Mouse (Mus musculus) layer of hippocampus, adult 2 months (tissue): Measurements from ENCODE around the gene Tbl1x. TPM values are rescaled to one million over a fixed set of nuclear protein-coding genes. Genes with fewer than 3 reads are reported as not detected.

Source experiments
- DNase-seq, 2 experiments: peaks; one replicate each; pipeline ENCODE4 v3.0.0; 2022; ENCODE audit warnings: low spot score in 2 of 2
- H3K27ac ChIP-seq: fragments of 200-600 bp; 2 replicates; pipeline ENCODE4 v1.8.1; 2022
- H3K4me3 ChIP-seq: fragments of 200-600 bp; 2 replicates; pipeline ENCODE4 v1.8.1; 2022; ENCODE audit warnings: mild to moderate bottlenecking
- CTCF ChIP-seq: fragments of 200-600 bp; conservative IDR thresholded peaks from 2 replicates; pipeline ENCODE4 v1.8.1; 2022; ENCODE audit warnings: antibody characterized with exemption, mild to moderate bottlenecking, moderate library complexity
- total RNA-seq, 2 experiments: library from RNA; stranded (reverse); gene quantifications; 2 replicates each; pipeline ENCODE4 v1.2.3; 2021

The Tbl1x gene
- total RNA-seq, 2 experiments from 2014 or later = 30.0 to 30.6 TPM

GRCm38 (mm10) chrX:77650246-77650645 is 139.4 kb downstream of the Tbl1x start:
- no peak overlapping the region for H3K4me3 ChIP-seq
- H3K27ac ChIP-seq = no peak overlapping the region
- no peak for TF ChIP-seq CTCF

DNA sequence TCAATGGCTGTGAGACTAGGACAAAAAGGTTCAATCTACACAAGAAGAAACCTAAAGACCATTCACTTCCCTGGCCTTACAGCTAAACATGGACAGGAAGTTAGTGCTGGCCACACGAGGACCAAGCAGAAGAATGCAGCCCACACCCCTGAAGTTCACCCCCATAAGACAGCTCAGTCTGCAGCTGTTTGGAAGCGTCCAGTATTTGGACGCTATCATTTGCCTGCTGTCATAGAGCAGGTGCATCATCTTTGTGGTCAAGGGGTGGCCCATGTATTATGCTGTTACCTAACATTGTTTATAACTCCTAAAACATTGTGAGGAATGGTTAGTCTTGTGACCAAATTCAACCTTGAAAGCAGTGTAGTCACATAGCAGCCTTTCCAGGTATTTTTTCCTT is 151.2 kb downstream of the Tbl1x start:
- no peak for DNase-seq
- Histone ChIP-seq H3K4me3 (no peak overlapping the region), H3K27ac (no peak overlapping the region)
- TF ChIP-seq CTCF = no peak

More at GRCm38 (mm10) chrX:77650246-77650645, 139.4 kb downstream of the Tbl1x start:
- DNase-seq = no peak

DNA sequence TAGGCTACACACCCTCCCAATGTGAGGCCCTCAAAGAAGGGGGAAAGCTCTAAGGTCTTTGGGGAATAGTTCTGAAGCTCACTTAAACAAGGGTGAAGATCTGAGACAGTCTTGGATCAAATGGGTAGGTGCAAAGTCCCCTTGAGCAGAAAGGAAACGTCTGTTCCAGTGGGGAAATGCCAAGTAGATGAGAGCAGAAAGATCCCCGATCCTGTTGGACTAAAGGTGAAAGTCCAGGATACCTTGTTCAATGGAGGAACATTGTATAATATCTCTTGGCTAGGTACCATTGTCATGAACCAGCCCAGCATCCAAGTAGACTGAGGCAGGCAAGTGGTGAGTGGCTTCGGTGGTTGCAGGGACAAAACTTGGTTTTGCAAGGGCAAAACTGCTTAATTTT is 152.5 kb downstream of the Tbl1x start:
- Histone ChIP-seq H3K4me3 (no peak overlapping the region), H3K27ac (no peak overlapping the region)
- no peak for TF ChIP-seq CTCF
- DNase-seq = no peak

- no peak overlapping the region for H3K4me3 ChIP-seq
- H3K27ac ChIP-seq = no peak overlapping the region
- no peak for DNase-seq
- TF ChIP-seq CTCF = no peak
Observed at GRCm38 (mm10) chrX:77665030-77665429, 154.2 kb downstream of the Tbl1x start.

DNA sequence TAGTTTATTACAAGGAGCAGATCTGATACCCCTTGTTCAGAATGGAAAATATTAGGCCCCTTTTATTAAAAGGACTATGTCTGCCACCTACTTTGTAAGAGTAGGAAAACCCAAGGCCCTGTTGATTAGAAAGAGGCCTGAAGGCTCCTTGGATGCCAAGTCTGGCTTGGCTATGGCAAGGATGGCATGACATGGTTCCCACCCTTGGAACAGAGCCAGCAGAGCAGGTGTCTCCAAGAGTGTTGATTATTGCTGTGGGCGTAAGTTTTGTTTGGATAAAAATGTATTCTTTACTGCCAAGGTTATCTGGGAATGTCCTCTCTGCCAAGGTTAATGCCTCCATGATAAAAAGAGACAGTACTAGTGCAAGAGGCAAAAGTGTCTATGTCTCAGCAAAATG is 156.1 kb downstream of the Tbl1x start:
- no peak for TF ChIP-seq CTCF
- H3K27ac ChIP-seq = no peak overlapping the region
- H3K4me3 ChIP-seq = no peak overlapping the region
- DNase-seq = no peak

DNA sequence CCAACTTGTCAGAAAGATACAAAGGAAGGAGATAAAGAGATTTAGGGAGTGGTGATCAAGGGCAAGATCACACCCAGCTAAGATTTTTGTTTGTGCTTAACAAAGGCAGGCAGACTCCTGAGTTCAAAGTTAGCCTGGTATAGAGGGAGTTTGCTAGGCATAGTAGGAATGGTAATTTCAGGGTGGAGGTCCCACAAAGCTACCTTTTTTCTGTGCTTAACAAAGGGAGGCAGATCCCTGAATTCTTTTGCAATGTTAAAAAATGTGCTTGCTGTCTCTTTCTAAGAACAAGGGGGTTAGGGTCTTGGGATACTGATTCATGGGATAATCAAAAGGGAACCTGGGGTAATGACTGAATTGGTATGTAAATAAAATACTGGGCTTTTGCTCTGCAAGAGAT is 156.6 kb downstream of the Tbl1x start:
- H3K27ac ChIP-seq = no peak overlapping the region
- DNase-seq = no peak
- no peak for TF ChIP-seq CTCF

DNA sequence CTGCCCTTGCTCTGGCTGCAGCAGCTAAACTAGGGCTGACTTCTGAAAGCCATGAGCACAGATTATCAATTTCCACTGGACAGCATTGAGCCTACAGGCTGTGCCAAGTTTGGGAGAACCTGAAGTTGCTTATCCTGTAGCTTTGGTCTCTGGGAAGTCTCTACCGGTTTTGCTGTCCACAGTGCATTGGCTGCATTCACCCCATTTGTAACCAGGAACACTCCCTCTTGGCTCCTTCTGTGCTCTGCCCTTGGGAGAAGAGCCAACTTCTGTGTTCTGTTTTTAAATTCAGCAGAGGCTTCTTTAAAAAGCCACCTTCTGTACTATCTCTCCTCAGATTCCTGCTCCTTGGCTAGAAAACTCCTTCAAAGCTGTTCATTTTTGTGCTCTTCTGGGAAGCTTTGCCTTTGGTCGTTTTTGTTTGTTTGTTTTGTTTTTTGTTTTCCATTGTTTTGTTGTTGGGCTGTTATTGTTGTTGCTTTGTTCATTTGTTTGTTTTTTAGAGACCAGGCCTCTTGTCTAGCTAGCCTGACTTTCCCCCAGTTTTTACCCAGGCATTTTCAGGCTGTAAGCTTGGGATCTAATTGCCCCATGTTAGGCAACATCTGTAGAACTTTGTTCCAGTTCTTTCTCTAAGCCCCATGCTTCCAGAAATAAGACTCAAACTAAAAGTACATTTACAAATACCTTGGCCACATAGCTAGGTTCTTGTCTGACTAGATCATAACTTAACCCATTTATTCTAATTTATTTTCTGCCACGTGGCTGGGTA is 159.2 kb downstream of the Tbl1x start:
- no peak overlapping the region for H3K27ac ChIP-seq
- H3K4me3 ChIP-seq = no peak overlapping the region
- no peak for TF ChIP-seq CTCF
- DNase-seq = no peak

More for the DNA sequence above, 156.6 kb downstream of the Tbl1x start:
- no peak overlapping the region for H3K4me3 ChIP-seq
